Mouse (Mus musculus): Measurements from ENCODE around the gene Glmp. TPM values are rescaled to one million over a fixed set of nuclear protein-coding genes. Genes with fewer than 3 reads are reported as not detected.
A peak's percentile ranks its signal among the peaks of the same experiment; 100 is the strongest.

Glmp gene
- polyA plus RNA-seq, 1 experiment: 22.5 TPM

GRCm38 (mm10) chr3:88299172-88299571, 25.7 kb upstream of the Glmp start:
- Histone ChIP-seq H3K36me3 (ENCODE audit: control insufficient read depth, insufficient read depth, low read length) (peaks cover 2% of the 10 kb centered on the region), H3K27ac (ENCODE audit: control insufficient read depth, insufficient read depth, low read depth, low read length) (no peak overlapping the region), H3K4me3 (ENCODE audit: control insufficient read depth, low read depth, low read length) (no peak overlapping the region), H3K4me1 (ENCODE audit: control insufficient read depth, insufficient read depth, low read length) (peaks cover 3% of the 10 kb centered on the region), H3K27me3 (ENCODE audit: control insufficient read depth, insufficient read depth, low read length) (no peaks in the 10 kb centered on the region)
- TF ChIP-seq POLR2A (IDR thresholded peaks at IDR 0.05; ENCODE audit: control insufficient read depth, low read depth, low read length) (no peak), CTCF (IDR thresholded peaks at IDR 0.05; ENCODE audit: control insufficient read depth, insufficient read depth, insufficient replicate concordance, low read depth, low read length) (no peak)

- Histone ChIP-seq H3K4me1 (ENCODE audit: control insufficient read depth, insufficient read depth, low read length) (peaks cover 17% of the 10 kb centered on the region), H3K27me3 (ENCODE audit: control insufficient read depth, insufficient read depth, low read length) (no peaks in the 10 kb centered on the region), H3K4me3 (ENCODE audit: control insufficient read depth, low read depth, low read length) (no peak overlapping the region), H3K36me3 (ENCODE audit: control insufficient read depth, insufficient read depth, low read length) (no peaks in the 10 kb centered on the region), H3K27ac (ENCODE audit: control insufficient read depth, insufficient read depth, low read depth, low read length) (no peak overlapping the region)
- no peak for TF ChIP-seq POLR2A (IDR thresholded peaks at IDR 0.05; ENCODE audit: control insufficient read depth, low read depth, low read length)
- TF ChIP-seq CTCF (IDR thresholded peaks at IDR 0.05; ENCODE audit: control insufficient read depth, insufficient read depth, insufficient replicate concordance, low read depth, low read length): no peak
Measured at GRCm38 (mm10) chr3:88328956-88329355, 4.1 kb downstream of the Glmp start.

GRCm38 (mm10) chr3:88331282-88331681, 6.5 kb downstream of the Glmp start:
- Histone ChIP-seq H3K36me3 (ENCODE audit: control insufficient read depth, insufficient read depth, low read length) (no peaks in the 10 kb centered on the region), H3K4me3 (ENCODE audit: control insufficient read depth, low read depth, low read length) (no peak overlapping the region), H3K27me3 (ENCODE audit: control insufficient read depth, insufficient read depth, low read length) (no peaks in the 10 kb centered on the region), H3K4me1 (ENCODE audit: control insufficient read depth, insufficient read depth, low read length) (peaks cover 19% of the 10 kb centered on the region), H3K27ac (ENCODE audit: control insufficient read depth, insufficient read depth, low read depth, low read length) (no peak overlapping the region)
- TF ChIP-seq POLR2A (IDR thresholded peaks at IDR 0.05; ENCODE audit: control insufficient read depth, low read depth, low read length) (no peak), CTCF (IDR thresholded peaks at IDR 0.05; ENCODE audit: control insufficient read depth, insufficient read depth, insufficient replicate concordance, low read depth, low read length) (peak; percentile 58; the same call in 1 of the 2 replicates)

GRCm38 (mm10) chr3:88334029-88334658, 9.3 kb downstream of the Glmp start:
- Histone ChIP-seq H3K4me3 (ENCODE audit: control insufficient read depth, low read depth, low read length) (no peak overlapping the region), H3K36me3 (ENCODE audit: control insufficient read depth, insufficient read depth, low read length) (no peaks in the 10 kb centered on the region), H3K27me3 (ENCODE audit: control insufficient read depth, insufficient read depth, low read length) (no peaks in the 10 kb centered on the region), H3K4me1 (ENCODE audit: control insufficient read depth, insufficient read depth, low read length) (peaks cover 24% of the 10 kb centered on the region), H3K27ac (ENCODE audit: control insufficient read depth, insufficient read depth, low read depth, low read length) (no peak overlapping the region)
- TF ChIP-seq CTCF (IDR thresholded peaks at IDR 0.05; ENCODE audit: control insufficient read depth, insufficient read depth, insufficient replicate concordance, low read depth, low read length) (no peak), POLR2A (IDR thresholded peaks at IDR 0.05; ENCODE audit: control insufficient read depth, low read depth, low read length) (no peak)

GRCm38 (mm10) chr3:88334902-88335435, 10.1 kb downstream of the Glmp start:
- TF ChIP-seq POLR2A (IDR thresholded peaks at IDR 0.05; ENCODE audit: control insufficient read depth, low read depth, low read length): no peak
- no peak for TF ChIP-seq CTCF (IDR thresholded peaks at IDR 0.05; ENCODE audit: control insufficient read depth, insufficient read depth, insufficient replicate concordance, low read depth, low read length)
- H3K27ac ChIP-seq (ENCODE audit: control insufficient read depth, insufficient read depth, low read depth, low read length): no peak overlapping the region
- no peaks in the 10 kb centered on the region for H3K27me3 ChIP-seq (ENCODE audit: control insufficient read depth, insufficient read depth, low read length)
- peak overlapping the region; percentile 99; the same call in 1 of the 2 replicates for H3K4me3 ChIP-seq (ENCODE audit: control insufficient read depth, low read depth, low read length)
- no peaks in the 10 kb centered on the region; the same call in 1 of the 2 replicates for H3K36me3 ChIP-seq (ENCODE audit: control insufficient read depth, insufficient read depth, low read length)
- H3K4me1 ChIP-seq (ENCODE audit: control insufficient read depth, insufficient read depth, low read length): peaks cover 18% of the 10 kb centered on the region

GRCm38 (mm10) chr3:88335436-88336053, 10.7 kb downstream of the Glmp start:
- Histone ChIP-seq H3K27ac (ENCODE audit: control insufficient read depth, insufficient read depth, low read depth, low read length) (peak overlapping the region; percentile 98), H3K27me3 (ENCODE audit: control insufficient read depth, insufficient read depth, low read length) (no peaks in the 10 kb centered on the region), H3K4me3 (ENCODE audit: control insufficient read depth, low read depth, low read length) (peak overlapping the region; percentile 99), H3K4me1 (ENCODE audit: control insufficient read depth, insufficient read depth, low read length) (peaks cover 18% of the 10 kb centered on the region), H3K36me3 (ENCODE audit: control insufficient read depth, insufficient read depth, low read length) (no peaks in the 10 kb centered on the region; the same call in 1 of the 2 replicates)
- TF ChIP-seq POLR2A (IDR thresholded peaks at IDR 0.05; ENCODE audit: control insufficient read depth, low read depth, low read length): no peak
- no peak for TF ChIP-seq CTCF (IDR thresholded peaks at IDR 0.05; ENCODE audit: control insufficient read depth, insufficient read depth, insufficient replicate concordance, low read depth, low read length)

All from testis, adult 2 months (tissue).